Mouse (Mus musculus) limb, embryonic 15.5 days (tissue): ENCODE measurements at regions not wholly inside any gene's neighbourhood (a gene's known extent, or its start where the extent isn't known, plus 50 kb on each side); places are given as distances from the start of the nearest gene placed in this dataset.

Source experiments
- ATAC-seq: fragments of 200-750 bp; cut with Nextera tagmentation; 2 replicates; pipeline ENCODE4 v1.8.0; 2017; ENCODE audit warnings: low read depth, moderate TSS enrichment; ENCODE audit not compliant: insufficient number of reproducible peaks, low FRiP score, low TSS enrichment
- H3K27ac ChIP-seq: fragments of 300-500 bp; sonication (generic); 2 replicates; pipeline ENCODE4 v1.5.1; 2015; ENCODE audit warnings: moderate library complexity, mild to moderate bottlenecking, inconsistent platforms
- H3K27me3 ChIP-seq: fragments of 300-500 bp; sonication (generic); 2 replicates; pipeline ENCODE4 v1.6.1; 2015; ENCODE audit warnings: inconsistent platforms
- H3K36me3 ChIP-seq: fragments of 300-500 bp; sonication (generic); 2 replicates; pipeline ENCODE4 v1.6.1; 2015; ENCODE audit warnings: inconsistent platforms
- H3K4me1 ChIP-seq: fragments of 300-500 bp; sonication (generic); 2 replicates; pipeline ENCODE4 v1.6.1; 2015; ENCODE audit warnings: inconsistent platforms
- H3K4me2 ChIP-seq: fragments of 300-500 bp; sonication (generic); 2 replicates; pipeline ENCODE4 v1.6.1; 2015; ENCODE audit warnings: mild to moderate bottlenecking, inconsistent platforms
- H3K4me3 ChIP-seq: fragments of 300-500 bp; sonication (generic); 2 replicates; pipeline ENCODE4 v1.5.1; 2015; ENCODE audit warnings: mild to moderate bottlenecking, inconsistent platforms
- H3K9ac ChIP-seq: fragments of 300-500 bp; sonication (generic); 2 replicates; pipeline ENCODE4 v1.6.1; 2015; ENCODE audit warnings: inconsistent platforms
- H3K9me3 ChIP-seq: fragments of 300-500 bp; sonication (generic); 2 replicates; pipeline ENCODE4 v1.6.1; 2016; ENCODE audit warnings: inconsistent platforms
- WGBS: fragments of 180-500 bp; shearing (Covaris S2); methylation state at CpG from one replicate; pipeline ENCODE4 v1.1.7; 2015; 5-methylcytosine and 5-hydroxymethylcytosine counted together

DNA sequence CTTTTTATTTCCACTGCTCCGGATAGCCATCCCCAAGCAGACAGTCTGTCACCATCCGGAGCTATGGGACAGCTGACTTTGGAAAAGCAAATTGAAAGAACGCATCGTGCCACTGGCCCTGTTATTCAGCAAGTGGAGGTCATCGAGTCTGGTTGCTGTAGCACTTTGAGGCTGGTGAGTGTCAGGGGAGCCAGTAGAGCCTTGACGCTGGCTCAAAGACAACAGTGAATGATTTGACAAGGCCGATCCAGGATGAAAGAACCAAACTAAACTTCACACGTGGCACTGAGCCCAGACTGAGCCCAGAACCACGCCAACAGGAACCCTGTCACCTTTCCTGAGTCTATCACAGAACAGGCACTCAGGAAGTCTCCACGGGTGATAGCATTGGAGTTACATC lies 296.8 kb upstream of the Rtl1 start:
- 51% methylated on average over 10 of the region's 10 CpGs for WGBS
- Histone ChIP-seq H3K9ac (no peak overlapping the region), H3K4me3 (no peak overlapping the region), H3K36me3 (no peaks in the 10 kb centered on the region), H3K9me3 (no peaks in the 10 kb centered on the region), H3K27me3 (no peaks in the 10 kb centered on the region), H3K4me2 (no peak overlapping the region), H3K27ac (0 out of 2 replicates have a peak overlapping the region, but pooled peaks have one; percentile 6), H3K4me1 (peaks cover 58% of the 10 kb centered on the region)
- ATAC-seq, result no peak

DNA sequence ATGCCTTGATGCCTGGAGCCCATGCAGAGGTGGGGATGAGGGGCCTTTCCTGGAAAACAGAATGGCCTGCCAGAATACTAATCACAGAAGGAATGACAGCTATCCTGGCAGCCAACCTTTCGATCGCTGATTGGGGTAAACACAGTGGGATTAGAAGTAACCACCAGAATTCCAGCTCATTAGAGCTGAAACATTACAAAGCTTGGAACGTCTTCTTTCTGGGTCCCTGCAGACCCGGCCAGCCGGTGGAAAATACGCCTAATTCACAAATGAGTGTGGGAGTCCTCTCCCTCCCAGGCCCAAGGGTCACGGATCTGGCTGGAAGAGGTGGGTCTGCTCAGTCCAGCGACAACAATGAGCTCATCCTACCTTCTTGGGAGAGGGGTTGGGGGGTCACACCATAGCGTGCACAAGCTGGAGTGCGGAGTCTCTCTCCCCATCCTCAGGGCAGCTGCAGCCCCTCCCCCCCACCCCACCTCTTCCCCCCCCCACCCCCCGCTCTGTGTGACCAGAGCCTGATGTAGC lies 297.8 kb upstream of the Rtl1 start:
- no peak for ATAC-seq
- Histone ChIP-seq H3K9me3 (no peaks in the 10 kb centered on the region), H3K4me3 (no peak overlapping the region), H3K4me1 (peaks cover 56% of the 10 kb centered on the region), H3K27ac (0 out of 2 replicates have a peak overlapping the region, but pooled peaks have one; percentile 6), H3K9ac (no peak overlapping the region), H3K36me3 (no peaks in the 10 kb centered on the region), H3K27me3 (no peaks in the 10 kb centered on the region), H3K4me2 (no peak overlapping the region)
- WGBS, result 58% methylated on average over 11 of the region's 11 CpGs

DNA sequence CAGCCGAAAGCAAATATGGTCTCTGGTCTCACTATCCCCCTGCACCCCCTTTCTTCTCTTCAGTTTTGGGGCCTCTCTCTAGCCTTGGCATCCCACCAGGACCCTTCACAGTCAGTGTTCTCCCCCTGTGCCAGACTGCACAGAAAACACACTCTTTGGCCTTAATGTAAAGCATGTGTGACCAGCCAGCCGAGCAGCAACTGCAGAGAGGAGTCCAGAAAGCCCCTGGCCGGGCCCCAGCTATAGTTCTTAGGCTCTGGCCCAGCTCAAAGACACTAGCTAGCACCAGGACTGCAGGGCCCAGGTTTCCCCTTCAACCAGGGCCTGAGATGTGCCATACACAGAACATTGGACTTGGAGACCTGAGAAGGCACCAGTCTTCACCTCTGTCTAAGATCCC lies 299.3 kb upstream of the Rtl1 start:
- WGBS, result 47% methylated on average over 3 of the region's 3 CpGs
- peak; percentile 46; the same call in 1 of the 2 replicates for ATAC-seq
- Histone ChIP-seq H3K27ac (peak overlapping the region; percentile 48; the same call in 1 of the 2 replicates), H3K36me3 (no peaks in the 10 kb centered on the region), H3K4me1 (peaks cover 47% of the 10 kb centered on the region), H3K27me3 (no peaks in the 10 kb centered on the region), H3K9me3 (no peaks in the 10 kb centered on the region), H3K9ac (no peak overlapping the region), H3K4me2 (no peak overlapping the region), H3K4me3 (no peak overlapping the region)

DNA sequence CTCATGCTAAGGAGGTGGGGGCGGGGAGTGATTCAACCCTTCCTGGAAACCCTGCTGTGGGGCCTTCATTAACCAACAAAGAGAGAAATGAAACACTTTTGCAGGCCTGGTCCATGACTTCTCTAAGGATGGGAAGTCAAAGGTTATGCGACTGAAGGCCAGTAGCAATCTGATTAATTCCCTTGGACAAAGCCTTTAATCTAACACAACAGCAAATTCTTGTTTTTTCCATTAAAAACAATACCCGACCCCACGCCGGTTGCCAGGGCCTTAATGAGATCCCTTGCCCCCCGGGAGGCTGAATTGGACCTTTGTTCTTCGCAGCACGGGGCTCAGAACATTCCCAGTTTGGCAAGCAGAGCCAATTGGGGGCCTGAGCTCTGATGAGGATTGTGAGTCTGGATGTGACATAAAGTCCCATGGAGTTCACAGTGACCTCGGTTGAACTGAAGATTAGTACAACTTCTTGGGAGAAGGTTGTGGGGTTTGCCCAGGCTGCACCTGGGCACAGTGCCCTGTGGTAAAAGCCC lies 310.9 kb upstream of the Rtl1 start:
- ATAC-seq, result no peak
- H3K4me1 ChIP-seq, result 0 out of 2 replicates have a peak, but pooled peaks cover 8% of the 10 kb centered on the region
- no peak overlapping the region for H3K9ac ChIP-seq
- no peaks in the 10 kb centered on the region for H3K9me3 ChIP-seq
- WGBS, result 49% methylated on average over 9 of the region's 9 CpGs
- no peaks in the 10 kb centered on the region for H3K27me3 ChIP-seq
- no peak overlapping the region for H3K4me2 ChIP-seq
- H3K36me3 ChIP-seq, result no peaks in the 10 kb centered on the region
- no peak overlapping the region for H3K27ac ChIP-seq
- H3K4me3 ChIP-seq, result no peak overlapping the region

DNA sequence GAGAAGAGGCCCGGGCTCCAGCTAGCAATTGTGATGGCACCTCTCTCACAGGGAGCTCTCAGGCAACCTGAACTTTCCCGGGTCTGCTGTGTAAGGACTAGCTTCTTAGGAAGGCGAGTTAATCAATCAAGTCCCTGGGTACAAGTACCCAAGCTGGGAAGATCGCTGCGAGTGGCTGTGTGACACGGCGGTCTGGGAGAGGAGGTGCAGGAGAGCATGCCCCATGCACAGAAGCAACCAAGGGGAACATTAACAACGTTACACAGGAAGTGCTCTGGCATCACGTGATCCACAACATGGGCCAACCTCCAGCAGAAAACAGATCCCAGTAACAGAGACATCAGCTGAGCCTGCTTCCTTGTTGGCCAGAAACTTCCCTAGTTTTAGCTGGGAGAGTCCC lies 311.4 kb upstream of the Rtl1 start:
- ATAC-seq, result no peak
- WGBS, result 68% methylated on average over 9 of the region's 9 CpGs
- Histone ChIP-seq H3K27me3 (no peaks in the 10 kb centered on the region), H3K36me3 (no peaks in the 10 kb centered on the region), H3K4me1 (0 out of 2 replicates have a peak, but pooled peaks cover 8% of the 10 kb centered on the region), H3K27ac (no peak overlapping the region), H3K4me3 (no peak overlapping the region), H3K9ac (no peak overlapping the region), H3K9me3 (no peaks in the 10 kb centered on the region), H3K4me2 (no peak overlapping the region)

DNA sequence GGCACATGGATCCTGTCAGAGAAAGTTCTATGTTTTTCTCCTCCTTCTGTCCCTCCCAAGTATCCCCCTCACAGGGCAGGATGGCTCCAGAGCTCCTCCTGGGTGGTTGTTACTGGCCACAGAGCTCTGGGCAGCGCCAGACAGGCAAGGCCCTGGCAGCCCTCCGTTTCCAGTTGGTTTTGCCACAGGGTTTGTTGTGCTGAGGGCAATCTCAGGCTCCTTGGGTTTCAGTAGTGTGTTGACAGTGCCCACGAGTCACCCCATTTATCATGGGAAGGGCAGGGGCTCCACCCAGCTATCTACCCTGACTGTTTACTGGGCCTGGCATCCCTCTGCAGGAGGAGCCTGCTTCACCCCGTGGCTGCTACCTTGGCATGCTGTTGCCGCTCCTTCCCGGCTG lies 317.6 kb upstream of the Rtl1 start:
- H3K9me3 ChIP-seq, result no peaks in the 10 kb centered on the region
- H3K4me3 ChIP-seq, result no peak overlapping the region
- H3K36me3 ChIP-seq, result no peaks in the 10 kb centered on the region
- H3K4me2 ChIP-seq, result no peak overlapping the region
- no peak for ATAC-seq
- no peaks in the 10 kb centered on the region for H3K27me3 ChIP-seq
- H3K9ac ChIP-seq, result no peak overlapping the region
- H3K27ac ChIP-seq, result no peak overlapping the region
- WGBS, result 64% methylated on average over 6 of the region's 6 CpGs
- peaks cover 10% of the 10 kb centered on the region; the same call in 1 of the 2 replicates for H3K4me1 ChIP-seq

DNA sequence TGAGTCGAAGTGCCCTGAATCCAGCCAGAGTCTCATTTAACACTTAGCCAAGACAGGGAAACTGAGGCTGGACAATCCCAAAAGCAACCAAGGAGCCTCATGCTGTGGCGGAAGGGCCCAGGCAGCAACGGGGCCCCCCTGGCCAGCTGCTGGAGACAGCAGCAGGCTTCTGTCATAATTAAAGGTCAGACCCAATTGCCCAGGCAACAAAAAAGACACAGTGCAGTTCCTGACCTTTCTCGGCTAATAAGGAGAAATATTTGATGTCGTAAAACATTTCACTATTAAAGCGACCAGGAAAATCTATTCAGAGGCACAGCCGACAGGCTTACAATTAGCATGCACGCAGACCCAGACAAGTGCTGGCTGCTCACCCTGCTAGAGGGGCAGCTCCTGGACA lies 318.8 kb upstream of the Rtl1 start:
- H3K9ac ChIP-seq, result no peak overlapping the region
- no peaks in the 10 kb centered on the region for H3K27me3 ChIP-seq
- 43% methylated on average over 8 of the region's 8 CpGs for WGBS
- H3K36me3 ChIP-seq, result no peaks in the 10 kb centered on the region
- peaks cover 7% of the 10 kb centered on the region; the same call in 1 of the 2 replicates for H3K4me1 ChIP-seq
- H3K4me2 ChIP-seq, result no peak overlapping the region
- no peaks in the 10 kb centered on the region for H3K9me3 ChIP-seq
- no peak overlapping the region for H3K27ac ChIP-seq
- ATAC-seq, result no peak
- H3K4me3 ChIP-seq, result no peak overlapping the region

DNA sequence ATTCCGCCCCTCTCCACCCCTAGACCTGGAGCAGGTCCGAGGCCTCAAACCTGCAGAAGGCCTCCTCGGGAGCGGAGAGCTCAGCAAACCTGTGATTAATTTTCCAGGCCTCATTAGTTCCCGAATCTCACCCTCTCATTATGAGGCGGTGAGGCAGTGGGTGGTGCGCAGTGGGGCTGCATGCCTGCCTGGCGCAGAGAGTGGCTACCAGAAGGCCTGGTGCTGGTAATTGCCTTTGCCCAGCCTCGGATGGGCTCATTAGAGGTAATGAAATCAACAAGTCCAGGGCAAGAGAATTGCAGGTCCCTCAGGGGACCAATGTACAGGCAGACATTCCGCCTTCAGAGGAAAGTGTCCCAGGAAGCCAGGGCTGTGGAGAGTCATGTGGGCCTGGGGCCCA lies 322.0 kb upstream of the Rtl1 start:
- ATAC-seq, result no peak
- H3K27me3 ChIP-seq, result no peaks in the 10 kb centered on the region
- no peak overlapping the region for H3K4me3 ChIP-seq
- H3K9ac ChIP-seq, result no peak overlapping the region
- no peaks in the 10 kb centered on the region for H3K9me3 ChIP-seq
- H3K36me3 ChIP-seq, result no peaks in the 10 kb centered on the region
- 40% methylated on average over 10 of the region's 10 CpGs for WGBS
- no peak overlapping the region for H3K4me2 ChIP-seq
- peaks cover 7% of the 10 kb centered on the region; the same call in 1 of the 2 replicates for H3K4me1 ChIP-seq
- H3K27ac ChIP-seq, result no peak overlapping the region

DNA sequence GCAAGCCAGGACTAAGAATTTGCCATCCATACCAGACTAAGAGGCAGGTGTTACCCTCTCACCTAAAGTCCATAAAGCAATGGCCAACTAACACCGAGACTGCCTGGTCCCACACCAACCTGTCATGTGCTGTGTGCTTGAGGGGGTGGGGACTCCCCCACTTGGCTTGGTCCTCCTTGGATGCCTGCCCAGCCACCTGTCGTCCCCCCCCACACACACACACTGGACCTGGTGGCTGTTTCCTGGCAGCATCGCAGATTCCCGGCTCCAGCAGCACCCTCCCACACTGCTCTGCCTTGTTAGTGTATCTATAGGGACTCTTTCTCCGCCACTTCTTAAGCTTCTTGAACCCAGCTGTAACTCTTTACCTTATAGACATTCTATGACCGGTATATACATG lies 325.7 kb upstream of the Rtl1 start:
- Histone ChIP-seq H3K9me3 (no peaks in the 10 kb centered on the region), H3K4me2 (no peak overlapping the region), H3K27ac (no peak overlapping the region), H3K4me1 (peaks cover 7% of the 10 kb centered on the region; the same call in 1 of the 2 replicates), H3K9ac (no peak overlapping the region), H3K4me3 (no peak overlapping the region), H3K27me3 (no peaks in the 10 kb centered on the region), H3K36me3 (no peaks in the 10 kb centered on the region)
- no peak for ATAC-seq
- 66% methylated on average over 6 of the region's 6 CpGs for WGBS

DNA sequence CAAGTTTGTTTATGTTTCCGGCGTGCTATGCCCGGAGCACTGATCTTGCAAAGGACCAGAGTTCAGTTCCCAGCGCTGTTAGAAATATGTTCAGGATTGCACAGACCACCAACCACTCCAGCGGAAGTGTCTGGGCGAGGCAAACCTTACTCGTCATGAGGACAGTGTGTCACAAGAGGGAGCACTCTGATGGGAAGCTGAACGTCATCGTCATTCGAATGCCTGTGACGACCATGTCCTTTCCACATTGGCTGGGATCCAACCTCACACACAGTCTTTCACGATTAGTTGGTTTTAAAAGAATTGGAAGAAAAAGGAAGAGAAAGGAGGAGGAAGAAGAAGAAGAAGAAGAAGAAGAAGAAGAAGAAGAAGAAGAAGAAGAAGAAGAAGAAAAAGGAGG lies 326.5 kb upstream of the Rtl1 start:
- no peak for ATAC-seq
- Histone ChIP-seq H3K27ac (no peak overlapping the region), H3K9ac (no peak overlapping the region), H3K4me2 (no peak overlapping the region), H3K36me3 (no peaks in the 10 kb centered on the region), H3K9me3 (no peaks in the 10 kb centered on the region), H3K4me1 (peaks cover 6% of the 10 kb centered on the region; the same call in 1 of the 2 replicates), H3K4me3 (no peak overlapping the region), H3K27me3 (no peaks in the 10 kb centered on the region)
- WGBS, result 60% methylated on average over 12 of the region's 12 CpGs

DNA sequence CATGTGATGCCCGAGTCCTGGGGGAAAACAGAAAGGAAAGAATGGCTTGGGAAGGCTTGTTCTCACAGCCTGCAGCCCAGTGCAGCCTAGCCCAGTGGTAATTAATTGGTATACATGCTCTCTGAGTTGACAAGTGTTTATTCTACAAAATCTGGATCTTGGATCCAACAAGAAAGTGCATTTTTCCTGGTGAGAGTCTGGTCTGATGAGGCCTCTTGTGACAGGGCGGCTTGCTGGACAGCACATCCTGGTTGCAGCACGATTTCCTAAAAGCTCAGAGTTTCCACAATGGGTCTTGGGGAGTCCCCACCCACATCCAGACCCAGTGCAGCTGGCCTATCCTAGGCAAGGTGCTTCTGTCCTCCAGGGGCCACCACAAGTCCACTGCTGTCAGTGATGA lies 332.7 kb upstream of the Dio3 start:
- no peak overlapping the region for H3K27ac ChIP-seq
- peaks cover 24% of the 10 kb centered on the region for H3K4me1 ChIP-seq
- no peaks in the 10 kb centered on the region for H3K9me3 ChIP-seq
- no peaks in the 10 kb centered on the region for H3K36me3 ChIP-seq
- H3K27me3 ChIP-seq, result no peaks in the 10 kb centered on the region
- 89% methylated on average over 3 of the region's 3 CpGs for WGBS
- no peak overlapping the region for H3K4me3 ChIP-seq
- ATAC-seq, result no peak
- no peak overlapping the region for H3K4me2 ChIP-seq
- no peak overlapping the region for H3K9ac ChIP-seq

DNA sequence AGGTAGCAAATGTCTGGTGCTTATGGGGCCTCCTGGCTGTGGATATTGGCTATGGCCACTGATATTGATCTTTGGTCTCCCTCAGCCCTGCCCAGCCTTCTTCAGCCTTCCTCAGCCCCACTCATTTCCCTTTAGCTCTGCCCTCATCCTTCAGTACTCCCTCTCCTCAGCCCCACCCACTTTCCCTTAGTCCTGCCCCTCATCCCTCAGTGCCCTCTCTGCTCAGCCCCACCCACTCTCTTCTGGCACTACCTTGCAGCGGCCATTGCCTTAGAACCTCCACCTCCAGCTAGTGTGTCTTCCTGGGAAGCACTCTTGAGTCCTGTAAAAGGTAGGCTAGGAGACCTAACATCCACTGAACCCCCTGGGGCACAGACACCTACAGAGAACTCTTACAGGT lies 331.9 kb upstream of the Dio3 start:
- Histone ChIP-seq H3K4me2 (no peak overlapping the region), H3K36me3 (no peaks in the 10 kb centered on the region), H3K9me3 (no peaks in the 10 kb centered on the region), H3K27me3 (no peaks in the 10 kb centered on the region), H3K9ac (no peak overlapping the region), H3K27ac (no peak overlapping the region), H3K4me1 (peaks cover 30% of the 10 kb centered on the region), H3K4me3 (no peak overlapping the region)
- WGBS, result 44% methylated on average over 1 of the region's 1 CpGs
- no peak for ATAC-seq
